Mouse (Mus musculus) heart, adult 2 months (tissue): ENCODE measurements around the gene Aknad1.

Source experiments
- CTCF ChIP-seq: fragments of 200-600 bp; IDR thresholded peaks from 2 replicates; pipeline ENCODE4 v1.8.1; 2022; ENCODE audit warnings: antibody characterized with exemption, mild to moderate bottlenecking, moderate library complexity
- EP300 ChIP-seq: fragments of 200-500 bp; IDR thresholded peaks from 2 replicates; pipeline ENCODE4 v1.6.1; 2011; ENCODE audit warnings: low read depth, low read length, control low read depth; ENCODE audit not compliant: insufficient read depth
- POLR2A ChIP-seq: fragments of 200-500 bp; IDR thresholded peaks from 2 replicates; pipeline ENCODE4 v1.6.1; 2011; ENCODE audit warnings: mild to moderate bottlenecking, low read depth, low read length, control low read depth; ENCODE audit not compliant: insufficient read depth

DNA sequence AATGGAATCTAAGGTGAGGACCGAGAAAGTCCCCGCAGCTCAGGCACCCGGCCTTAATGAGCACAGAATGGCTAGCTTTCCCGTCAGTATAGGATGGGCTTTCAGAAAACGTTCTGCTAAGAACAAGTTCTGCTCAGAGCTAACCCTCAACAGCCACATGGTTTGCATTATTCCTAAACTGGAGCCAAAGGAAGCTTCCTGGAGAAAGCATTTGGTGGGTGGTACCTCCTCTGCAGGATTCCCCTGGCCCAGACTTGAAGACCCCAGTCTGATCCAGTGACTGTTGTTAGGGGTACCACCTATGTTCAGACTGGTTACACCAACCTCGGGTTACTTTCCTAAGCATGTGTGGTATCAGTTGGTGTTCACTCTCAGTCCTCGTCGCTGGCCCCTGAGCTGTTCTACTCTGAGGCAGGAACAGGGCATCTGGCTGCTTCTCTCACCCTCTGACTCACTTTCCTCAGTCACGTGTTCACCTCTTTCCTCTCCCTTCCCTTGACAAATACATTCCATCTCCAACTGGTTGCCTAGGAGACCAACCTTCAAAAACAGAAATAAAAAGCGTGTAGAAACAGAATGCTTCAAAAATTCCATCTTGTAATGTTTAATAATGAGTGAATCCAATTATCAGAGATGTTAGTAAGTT is 41.9 kb downstream of the Aknad1 start:
- TF ChIP-seq POLR2A (0 out of 2 replicates have a peak, but pooled peaks have one; percentile 16), CTCF (no peak), EP300 (no peak)
